Mouse (Mus musculus) activated CD4-positive, CD25-positive, alpha-beta regulatory T cell, adult 4 months (primary cell): ENCODE results near the gene Stil. TPM values are rescaled to one million over a fixed set of nuclear protein-coding genes. Genes with fewer than 3 reads are reported as not detected.

Experiments
- ATAC-seq: one replicate; pipeline ENCODE4 v1.8.0; 2017
- polyA plus RNA-seq, 2 experiments: library from polyadenylated mRNA; unstranded; fragments of 100-300 nt; shearing (Covaris generic); gene quantifications; one replicate each; pipeline ENCODE4 v1.2.1; 2017

Stil gene
- polyA plus RNA-seq, 2 experiments from 2014 or later, result 6.0 to 6.7 TPM

DNA sequence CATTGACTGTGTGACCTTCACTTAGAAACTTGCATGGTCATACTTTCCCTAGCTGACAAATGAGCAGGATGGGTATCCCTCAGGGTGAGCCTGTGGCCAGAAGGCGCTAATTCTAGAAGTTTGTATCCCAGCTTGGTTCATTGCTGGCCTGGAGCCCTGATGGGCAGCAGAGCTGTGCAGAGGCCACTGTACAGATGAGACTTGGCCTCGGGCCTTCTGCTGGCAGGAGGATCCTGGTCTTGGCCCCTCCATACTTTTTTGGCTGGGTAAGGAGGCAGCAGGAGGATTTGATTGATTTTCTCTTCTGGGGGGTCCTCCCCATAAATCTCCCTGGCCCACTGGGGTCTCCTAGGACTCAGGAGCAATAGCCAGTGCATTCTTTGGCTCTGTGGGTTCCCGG lies 83.1 kb downstream of the Stil start:
- ATAC-seq, result no peak

DNA sequence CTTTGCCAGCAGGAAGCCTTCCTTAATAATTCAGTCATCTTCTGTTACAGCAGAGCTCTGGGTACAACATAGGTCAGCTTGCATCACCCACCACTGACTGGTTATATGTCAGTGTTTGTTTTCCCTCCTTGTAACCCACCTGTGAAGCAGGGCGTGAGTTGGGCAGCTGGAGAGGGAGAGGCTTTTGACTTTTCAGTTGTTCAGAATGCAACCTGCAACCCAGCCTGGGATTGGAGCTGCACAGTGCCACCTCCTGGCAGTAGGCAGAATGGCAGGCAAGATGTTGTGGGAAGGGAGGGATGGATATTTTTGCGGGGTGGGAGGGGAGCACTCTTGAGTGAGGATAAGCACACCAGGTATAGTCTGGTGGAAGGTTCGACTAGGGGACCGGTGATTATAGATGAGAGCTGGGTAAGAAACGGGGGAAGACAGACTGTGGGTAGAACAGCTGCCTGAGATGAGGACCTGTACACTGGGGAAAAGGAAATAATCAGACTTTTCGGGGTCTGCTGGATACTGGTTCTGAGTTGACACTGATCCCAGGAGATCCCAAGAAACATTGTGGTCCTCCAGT lies 85.7 kb downstream of the Stil start:
- peak; percentile 66 for ATAC-seq

DNA sequence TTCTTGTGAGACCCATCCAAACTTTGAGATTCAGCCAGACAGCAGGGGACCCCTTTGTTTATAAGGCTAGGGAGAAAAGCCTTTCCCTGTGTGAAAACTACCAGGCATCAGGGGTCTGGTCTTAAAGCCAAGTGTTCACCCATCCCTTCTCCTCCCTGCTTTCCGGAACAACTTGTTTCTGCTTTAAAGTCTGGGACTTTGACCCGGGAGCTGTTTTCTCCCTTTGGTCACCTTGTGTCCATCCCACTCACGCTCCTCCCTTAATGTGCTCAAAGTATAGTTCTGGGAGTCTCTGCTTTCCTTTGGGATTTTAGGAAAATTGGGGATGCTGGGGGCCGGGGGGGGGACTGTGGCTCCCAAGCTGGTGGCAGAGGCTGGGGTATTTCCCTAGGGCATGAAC lies 86.3 kb downstream of the Stil start:
- no peak for ATAC-seq

DNA sequence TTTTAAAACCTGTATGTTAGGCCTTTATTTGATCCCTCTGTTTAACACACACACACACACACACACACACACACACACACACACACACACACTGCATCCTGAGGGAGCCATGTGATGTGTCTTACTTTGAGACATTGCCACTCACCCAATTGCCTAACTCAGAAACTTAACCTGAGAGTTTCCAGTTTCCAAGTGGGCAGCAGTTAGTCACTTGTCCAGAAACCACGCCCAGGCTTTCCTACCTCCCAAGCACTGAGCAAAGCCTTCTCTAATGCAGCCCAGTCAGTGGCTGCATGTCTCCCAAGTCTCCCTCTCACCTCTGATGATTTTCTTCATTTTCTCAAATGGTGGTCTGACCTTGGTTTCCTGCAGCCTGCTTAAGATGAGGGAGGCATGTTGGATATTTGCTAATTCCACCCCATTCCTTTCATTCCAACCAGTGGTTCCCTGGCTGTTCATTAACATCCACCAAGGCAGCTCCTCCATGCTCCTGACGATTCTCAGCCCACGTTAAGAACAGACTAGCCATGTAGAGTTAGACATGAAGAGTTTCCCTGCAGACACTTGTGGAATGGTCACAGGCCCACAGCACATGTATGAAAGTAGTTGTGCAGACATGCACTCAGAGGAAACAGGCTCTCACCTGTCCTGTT lies 86.9 kb downstream of the Stil start:
- ATAC-seq, result no peak

DNA sequence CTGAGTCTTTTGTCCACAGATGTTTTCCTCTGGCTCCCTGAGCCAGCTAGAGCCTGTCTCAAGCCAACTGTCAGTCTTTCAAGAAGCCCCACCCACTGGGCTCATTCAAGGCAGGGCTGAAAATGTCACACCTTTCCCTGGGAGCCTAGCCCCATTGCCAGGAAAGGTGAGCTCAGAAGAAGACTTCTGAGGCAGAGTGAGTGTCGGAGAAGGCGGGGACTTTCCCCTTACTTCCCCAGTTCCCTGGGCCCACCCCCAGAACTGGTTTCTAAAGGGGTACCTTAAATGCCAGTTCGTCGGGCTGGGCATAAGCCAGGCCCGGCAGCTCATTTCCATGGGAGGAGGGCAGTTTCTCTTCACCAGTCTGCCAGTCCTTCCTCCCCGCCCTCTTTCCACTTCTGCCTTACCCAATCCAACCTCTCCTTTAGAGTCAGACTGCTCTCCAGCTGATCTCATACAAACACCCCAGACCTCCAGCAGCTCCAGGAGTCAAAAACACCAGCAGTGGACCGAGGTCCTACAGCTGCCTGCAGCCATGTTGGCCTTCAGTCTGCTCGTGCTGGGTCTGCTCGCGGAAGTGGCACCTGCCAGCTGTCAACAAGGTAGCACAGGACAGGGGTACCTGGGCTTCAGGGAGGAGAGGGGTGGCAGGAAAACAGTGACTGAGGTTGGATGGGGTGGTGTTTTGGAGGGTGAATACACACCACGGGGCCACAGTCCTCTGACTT lies 88.8 kb downstream of the Stil start, which contains the start of gene Pdzk1ip1:
Gene Pdzk1ip1 (plus strand): TSS at position 98 of the 728 bp plus-strand sequence.
- ATAC-seq, result peak; percentile 52

DNA sequence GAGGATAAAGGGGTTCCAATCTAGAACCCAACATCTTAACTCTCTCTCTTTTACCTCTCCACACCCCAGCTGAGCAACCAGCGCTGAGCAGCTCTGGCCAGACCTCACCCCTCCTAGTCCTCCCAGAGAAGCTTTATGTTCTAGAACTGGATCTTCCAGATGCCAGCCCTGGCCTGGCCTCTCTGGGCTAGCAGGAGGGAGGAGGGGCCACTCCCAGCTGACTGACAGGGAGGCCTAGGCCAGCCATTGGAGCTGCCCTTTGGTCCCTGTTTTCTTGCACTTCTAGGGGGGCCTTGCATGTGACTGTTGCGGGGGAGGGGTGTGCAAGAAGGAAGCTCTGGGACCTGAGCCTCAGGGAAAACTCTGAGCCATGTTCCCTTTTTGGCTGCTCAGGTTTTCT lies 90.6 kb downstream of the Stil start:
- ATAC-seq, result no peak

DNA sequence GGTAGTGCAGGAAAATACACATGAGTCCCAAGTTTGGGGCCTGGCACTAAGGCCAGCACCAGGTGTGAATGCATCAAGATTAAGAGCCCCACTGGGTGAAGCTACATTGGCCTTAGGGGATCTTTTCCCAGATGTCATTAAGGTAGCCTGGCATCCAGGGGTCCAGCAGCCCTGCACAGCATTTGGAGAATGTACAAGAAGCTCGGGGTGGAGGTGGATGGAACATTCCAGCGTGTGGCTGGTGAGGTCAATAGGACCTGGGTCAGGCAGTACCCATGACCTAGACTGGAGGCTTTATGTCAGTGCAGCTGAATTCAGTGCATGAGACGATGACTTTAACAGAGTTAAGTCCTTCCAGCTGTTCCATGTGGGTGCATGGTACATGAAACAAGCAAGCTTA lies 91.8 kb downstream of the Stil start:
- no peak for ATAC-seq

Other genes starting within 250 kb of the Stil start
- gene Gm12830, start 178.4 kb upstream of the Stil start, polyA plus RNA-seq, result not detected
- under 1 TPM in 1 of 2 experiments, not detected in 1; 0.17 TPM for gene Foxd2, start 91.3 kb upstream of the Stil start, polyA plus RNA-seq
- not detected for gene Foxe3, start 74.1 kb upstream of the Stil start, polyA plus RNA-seq
- 10 to 100 TPM; 81.9 to 83.6 TPM for gene Cmpk1, start 12.9 kb upstream of the Stil start, polyA plus RNA-seq
- gene Tal1, start 56.3 kb downstream of the Stil start, polyA plus RNA-seq, result not detected
- 10 to 100 TPM; 31.4 to 40.8 TPM for gene Pdzk1ip1, start 88.5 kb downstream of the Stil start, polyA plus RNA-seq
- not detected for gene Cyp4x1, start 134.1 kb downstream of the Stil start, polyA plus RNA-seq
- not detected for gene Cyp4a29, start 241.9 kb downstream of the Stil start, polyA plus RNA-seq